Mouse (Mus musculus): ENCODE results near the gene Lmod2.

GRCm38 (mm10) chr6:24619285-24620045 lies 21.9 kb downstream of the Lmod2 start:
- TF ChIP-seq CTCF (IDR thresholded peaks at IDR 0.05; ENCODE audit: control insufficient read depth, insufficient read depth, low read length) (no peak), POLR2A (IDR thresholded peaks at IDR 0.05; ENCODE audit: borderline replicate concordance, control insufficient read depth, low read depth, low read length) (no peak)
